Mouse (Mus musculus): ENCODE data around the gene Ssrp1.
A peak's percentile ranks its signal among the peaks of the same experiment; 100 is the strongest.

Ssrp1 gene

DNA sequence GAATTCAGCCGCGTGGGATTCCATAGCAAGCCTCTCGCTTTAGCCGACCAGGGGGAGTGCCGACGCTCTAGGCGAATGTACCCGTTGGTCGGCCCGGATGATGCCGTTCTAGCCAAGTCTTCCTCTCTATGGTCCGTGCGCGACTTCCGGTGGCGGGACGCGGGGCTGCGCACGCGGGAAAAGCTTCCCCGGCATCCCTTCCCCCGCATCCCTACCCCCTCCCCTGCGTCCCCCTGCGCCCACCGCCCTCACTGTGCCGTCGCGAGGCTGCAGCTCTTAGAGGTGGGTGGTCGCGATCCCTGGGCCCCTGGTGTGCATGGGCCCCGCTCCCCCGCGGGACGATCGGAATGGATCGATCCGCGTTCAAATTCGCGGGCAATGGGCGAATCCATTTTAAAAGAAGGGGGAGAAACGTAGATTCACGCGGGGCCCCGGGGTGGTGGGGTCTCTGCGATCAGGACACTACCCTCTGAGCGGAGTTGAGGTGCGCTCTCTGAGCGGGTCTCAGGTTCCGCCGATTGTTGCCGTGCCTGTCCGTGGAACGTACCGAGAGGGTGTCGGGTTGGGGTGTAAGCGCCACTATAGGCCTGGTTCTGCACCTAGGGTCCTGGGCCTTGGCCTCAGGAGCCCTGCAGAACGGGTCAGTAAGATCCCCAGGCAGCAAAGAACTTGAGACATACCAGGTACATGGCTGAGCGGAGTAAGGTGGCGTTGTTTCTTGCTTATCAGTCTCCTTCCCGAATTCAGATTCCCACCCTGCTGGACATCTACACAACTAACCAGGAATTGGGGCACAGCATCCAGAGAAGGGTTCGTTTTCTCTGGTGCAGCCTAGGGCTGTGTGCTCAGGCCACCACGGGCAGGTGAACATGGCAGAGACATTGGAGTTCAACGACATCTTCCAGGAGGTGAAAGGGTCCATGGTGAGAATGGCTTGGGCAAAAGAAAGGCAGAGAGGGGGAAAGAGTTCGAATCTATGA is at the start of gene Ssrp1, which contains the start of gene P2rx3:
Gene Ssrp1 (plus strand): TSS at position 188 of the 980 bp plus-strand sequence.
Gene P2rx3 (minus strand): TSS at position 416 of the 980 bp plus-strand sequence.
- DNase-seq = peak; percentile 92

GRCm38 (mm10) chr2:84987930-84988329 is 49.1 kb upstream of the Ssrp1 start, which contains the start of gene Prg3:
Gene Prg3, plus strand, starts transcription at chr2:84988215.
- no peak for DNase-seq

DNA sequence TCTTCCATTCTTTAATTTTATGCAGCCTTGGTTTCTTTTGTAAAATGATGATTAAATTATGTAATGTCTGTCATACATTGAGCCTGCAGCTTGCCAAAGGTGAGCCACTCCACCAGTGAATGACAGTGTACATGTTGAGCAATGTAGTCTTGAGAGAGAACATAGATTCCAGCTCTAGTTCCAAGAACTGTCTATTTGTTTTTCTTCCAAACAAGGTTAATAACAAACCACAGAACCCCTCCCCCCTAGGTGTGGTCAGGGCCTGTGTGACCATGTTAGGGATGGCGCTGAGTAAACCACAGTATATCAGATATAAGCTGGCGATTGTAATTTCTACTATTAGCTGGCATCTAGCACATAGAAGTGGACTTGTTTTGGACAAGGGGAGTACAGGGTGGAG is 40.7 kb upstream of the Ssrp1 start:
- no peak for DNase-seq

DNA sequence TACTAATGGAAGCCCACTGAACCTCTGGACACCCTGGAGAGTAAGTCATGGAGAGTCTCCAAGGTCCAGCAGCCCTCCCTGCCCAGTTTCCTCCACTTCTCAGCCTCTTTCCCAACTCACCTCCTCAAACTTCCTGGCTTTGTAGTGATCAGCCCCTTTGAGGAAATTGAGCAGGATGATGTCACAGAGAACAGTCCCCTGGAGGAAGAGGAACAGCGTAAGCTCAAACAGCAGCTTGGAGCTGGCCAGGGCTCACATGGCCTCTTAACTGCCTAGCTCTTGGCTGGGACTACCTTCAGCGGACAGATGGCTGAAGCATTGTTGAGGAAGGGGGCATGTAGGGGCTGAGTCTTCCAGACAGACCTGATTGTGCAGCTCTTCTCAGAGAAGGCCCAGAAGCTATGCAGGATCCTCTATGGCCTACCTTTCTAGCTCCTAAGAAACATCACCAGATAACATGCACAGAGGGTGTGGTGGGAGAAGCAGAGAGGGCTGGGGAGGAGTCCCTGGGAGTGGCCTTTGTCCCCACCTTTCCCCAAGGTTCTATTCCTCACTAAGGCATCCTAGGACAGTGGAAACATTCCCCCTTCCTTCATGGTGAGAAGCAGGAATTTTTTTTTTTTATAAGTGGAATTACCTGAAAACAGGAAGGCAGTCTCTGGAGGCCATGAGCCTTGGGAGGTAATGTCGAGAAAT is 37.4 kb upstream of the Ssrp1 start:
- DNase-seq = no peak

DNA sequence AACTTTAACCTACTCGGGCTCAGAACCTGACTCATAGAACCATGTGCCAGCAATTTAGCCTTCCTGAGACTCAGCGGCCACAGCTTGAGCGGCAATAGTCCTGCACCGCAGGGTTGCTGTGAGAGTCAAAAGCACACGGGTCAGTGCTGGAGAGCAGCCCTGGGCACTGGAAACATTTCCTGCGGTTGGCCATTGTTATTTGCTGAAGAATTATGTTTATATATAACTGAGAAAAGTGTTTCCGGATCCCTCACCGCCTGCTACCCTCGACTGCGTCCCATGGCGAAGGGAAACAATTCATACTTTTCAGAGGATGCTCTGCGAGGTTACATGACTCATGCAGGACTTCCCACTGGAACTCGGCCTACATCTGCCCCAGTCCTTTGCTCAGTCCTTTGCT is 35.5 kb upstream of the Ssrp1 start:
- no peak for DNase-seq

GRCm38 (mm10) chr2:85002575-85002974 is 34.5 kb upstream of the Ssrp1 start:
- no peak for DNase-seq

DNA sequence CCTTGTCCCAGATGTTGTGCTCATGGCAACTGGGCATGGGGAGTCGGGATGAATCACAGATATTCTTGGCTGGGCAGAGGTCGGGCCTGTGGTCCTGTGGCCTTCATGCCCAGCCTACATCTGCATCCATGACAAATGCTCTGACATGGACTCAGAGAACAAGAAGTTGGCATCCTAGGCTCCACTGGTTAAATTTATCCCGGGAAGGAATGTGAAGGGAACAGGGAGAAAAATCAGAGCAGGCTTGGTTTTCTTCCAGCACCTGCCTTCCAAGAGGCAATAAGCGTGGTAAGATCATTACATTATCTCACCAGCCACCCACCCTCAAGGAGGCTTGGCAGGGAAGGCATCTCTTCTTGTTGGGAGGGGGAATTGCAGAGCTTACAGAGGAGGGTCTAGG is 32.7 kb upstream of the Ssrp1 start:
- DNase-seq = no peak

- no peak for DNase-seq
Observed at GRCm38 (mm10) chr2:85006600-85006999, 30.4 kb upstream of the Ssrp1 start.

DNA sequence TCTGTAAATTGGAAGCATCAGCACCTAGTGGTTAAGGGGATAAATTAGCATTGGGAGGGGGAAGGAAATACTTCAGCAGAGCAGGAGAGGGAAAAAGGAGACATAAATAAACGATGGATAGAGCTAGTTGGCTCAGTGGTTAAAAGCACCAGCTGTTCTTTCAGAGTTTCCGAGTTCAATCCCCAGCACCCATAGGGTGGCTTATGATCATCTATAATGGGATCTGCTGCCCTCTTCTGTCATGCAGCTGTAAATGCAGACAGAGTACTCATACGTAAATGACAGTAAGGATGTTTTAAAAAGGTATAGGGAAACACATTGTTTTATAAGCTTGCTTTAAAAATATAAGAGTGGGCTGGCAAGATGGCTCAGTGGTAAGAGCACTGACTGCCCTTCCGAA is 29.3 kb upstream of the Ssrp1 start:
- DNase-seq = peak; percentile 25

GRCm38 (mm10) chr2:85009212-85009611 is 27.8 kb upstream of the Ssrp1 start:
- no peak for DNase-seq

DNA sequence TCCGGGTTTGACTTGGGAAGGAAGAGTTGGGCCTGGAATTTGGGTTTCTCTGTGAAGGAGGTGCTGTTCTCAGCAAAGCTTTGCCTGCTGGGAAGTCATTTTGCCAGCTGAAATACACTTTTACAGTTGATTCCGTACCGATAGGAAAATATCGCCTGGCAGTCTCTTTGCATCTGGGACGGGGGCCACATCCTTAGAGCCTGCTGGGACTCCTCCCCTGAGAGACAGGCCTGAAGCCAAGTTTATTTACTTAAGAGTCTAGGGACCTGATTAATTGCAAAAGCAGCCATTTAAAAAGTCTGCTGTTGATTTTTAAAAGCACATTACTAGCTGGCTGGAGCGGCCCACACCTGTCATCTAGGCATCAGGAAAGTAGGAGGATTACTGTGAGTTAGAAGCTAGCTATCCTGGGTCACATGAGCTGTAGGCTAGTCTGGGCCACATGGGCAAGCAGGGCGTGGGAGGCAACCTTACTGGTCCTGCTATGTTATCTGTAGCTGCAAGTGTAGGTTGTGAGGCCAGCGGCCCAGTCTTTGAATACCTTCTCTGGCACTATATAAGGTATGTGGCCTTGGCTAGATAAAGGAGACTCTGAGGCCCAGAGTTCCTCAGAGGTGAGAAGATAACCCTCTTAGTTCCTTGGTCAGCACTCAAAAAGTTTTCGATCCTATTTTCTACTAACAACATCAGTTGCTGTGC is 25.0 kb upstream of the Ssrp1 start:
- no peak for DNase-seq

DNA sequence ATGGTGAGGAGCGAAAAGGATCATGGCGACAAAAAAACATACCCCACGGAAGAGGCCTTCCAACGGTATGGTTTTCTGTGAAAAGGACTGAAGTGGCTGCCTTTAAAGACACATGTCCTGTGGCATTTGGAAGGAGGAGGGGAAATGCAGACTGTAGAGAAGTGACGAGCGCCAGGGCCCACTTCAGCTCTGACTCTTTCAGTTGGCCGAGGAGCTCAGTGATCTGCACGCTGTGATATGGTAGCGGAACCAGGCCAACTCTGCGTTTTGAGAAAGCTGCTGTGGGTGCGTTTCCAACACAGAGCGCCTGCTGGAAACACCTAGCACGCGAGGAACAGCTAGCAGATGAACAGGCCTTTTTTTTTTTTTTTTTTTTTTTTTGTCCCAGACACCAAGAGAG is 24.4 kb upstream of the Ssrp1 start:
- DNase-seq = no peak

DNA sequence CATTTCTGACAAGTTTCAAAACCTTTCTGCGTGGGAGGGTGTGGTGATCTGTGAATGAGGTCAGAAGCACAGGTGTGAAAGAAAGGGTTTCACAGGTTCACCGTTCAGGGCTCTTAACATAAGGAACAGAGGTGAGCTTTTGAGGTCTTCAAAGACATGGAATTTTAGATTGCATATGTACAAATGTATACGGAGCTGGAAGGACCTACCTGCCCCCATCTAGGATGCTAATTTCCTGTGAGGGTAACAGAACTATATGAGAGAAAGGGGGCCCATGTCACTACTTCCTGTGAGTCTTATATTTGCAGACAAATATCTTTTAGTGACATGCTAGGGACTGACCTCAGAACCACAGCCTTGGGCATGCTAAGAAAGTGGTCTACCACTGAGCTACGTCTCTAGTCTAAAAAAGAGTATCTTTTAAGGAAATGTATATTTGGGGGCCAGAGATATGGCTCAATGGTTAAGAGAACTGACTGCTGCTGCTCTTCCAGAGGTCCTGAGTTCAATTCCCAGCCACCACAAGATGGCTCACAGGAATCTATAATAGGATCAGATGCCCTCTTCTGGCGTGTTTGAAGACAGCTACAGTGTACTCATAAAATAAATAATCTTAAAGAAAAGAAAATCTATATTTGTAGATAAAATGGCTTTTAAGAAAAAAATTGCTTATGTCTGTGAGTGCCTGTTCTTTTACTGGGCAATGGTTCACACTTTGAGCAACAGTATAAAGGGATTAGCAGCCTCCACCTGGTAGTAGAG is 23.0 kb upstream of the Ssrp1 start:
- DNase-seq = no peak

GRCm38 (mm10) chr2:85014588-85014982 is 22.4 kb upstream of the Ssrp1 start:
- no peak for DNase-seq

DNA sequence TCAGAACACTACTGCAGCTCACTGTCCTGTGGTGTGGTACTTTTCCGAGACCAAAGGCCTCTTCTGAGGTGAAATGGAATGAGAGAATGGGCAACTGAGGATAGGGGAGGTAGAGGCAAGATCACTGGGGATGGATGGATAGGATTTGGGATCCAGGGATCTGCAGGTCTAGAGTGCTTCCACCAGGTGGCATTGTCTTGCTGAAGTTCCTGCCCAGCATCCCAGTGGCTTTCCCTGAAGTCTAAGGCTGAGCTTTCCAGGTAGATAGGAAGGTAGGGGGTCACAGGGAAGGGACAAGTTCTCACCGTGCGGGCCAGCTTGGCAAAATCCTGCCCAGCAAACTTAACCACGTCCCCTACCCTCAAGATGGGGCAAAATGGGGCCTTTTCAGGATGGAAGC is 15.0 kb upstream of the Ssrp1 start:
- no peak for DNase-seq

DNA sequence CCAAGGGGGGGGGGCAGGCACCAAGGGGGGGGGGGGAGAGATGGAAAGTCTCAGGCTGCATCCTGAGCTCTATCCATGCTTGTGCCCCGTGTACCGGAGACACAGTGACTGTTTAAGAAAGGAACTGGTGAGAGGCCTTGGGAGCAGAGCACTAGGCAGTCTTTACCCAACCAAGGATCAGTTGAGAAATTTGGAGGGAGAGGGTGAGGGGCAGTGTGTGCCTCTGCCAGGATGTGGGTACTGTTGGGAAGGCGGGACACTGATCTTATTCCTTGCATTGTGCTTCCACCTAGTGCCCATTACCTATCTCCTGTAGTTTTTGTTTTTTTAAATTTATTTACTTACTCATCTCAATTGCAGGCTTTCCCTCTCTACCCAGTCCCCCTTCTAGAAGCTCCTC is 10.9 kb upstream of the Ssrp1 start:
- DNase-seq = no peak

GRCm38 (mm10) chr2:85027281-85027680 is 9.8 kb upstream of the Ssrp1 start:
- DNase-seq = no peak

GRCm38 (mm10) chr2:85029897-85030296 is 7.1 kb upstream of the Ssrp1 start:
- DNase-seq = no peak

GRCm38 (mm10) chr2:85030989-85031388 is 6.0 kb upstream of the Ssrp1 start:
- no peak for DNase-seq

GRCm38 (mm10) chr2:85033121-85033520 is 3.9 kb upstream of the Ssrp1 start:
- DNase-seq = no peak

DNA sequence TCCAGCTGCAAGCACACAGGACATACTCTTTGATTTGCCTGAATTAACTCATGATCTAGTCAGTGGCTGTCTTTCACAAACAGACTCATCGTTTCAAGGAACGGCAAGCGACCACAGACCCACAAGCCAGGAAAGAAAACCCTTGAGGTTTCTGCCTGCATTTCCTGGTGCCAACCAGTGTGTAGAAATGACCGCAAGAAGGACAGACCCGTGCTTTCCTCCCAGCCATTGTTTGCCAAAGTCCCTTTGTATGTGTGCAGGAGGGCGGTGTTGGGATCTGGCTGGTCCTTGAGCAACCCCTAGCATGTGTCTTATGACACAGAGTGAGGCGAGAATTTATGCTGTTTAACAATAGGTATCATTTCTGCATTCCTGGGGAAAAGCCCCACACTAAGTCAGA is 2.9 kb upstream of the Ssrp1 start:
- DNase-seq = no peak

DNA sequence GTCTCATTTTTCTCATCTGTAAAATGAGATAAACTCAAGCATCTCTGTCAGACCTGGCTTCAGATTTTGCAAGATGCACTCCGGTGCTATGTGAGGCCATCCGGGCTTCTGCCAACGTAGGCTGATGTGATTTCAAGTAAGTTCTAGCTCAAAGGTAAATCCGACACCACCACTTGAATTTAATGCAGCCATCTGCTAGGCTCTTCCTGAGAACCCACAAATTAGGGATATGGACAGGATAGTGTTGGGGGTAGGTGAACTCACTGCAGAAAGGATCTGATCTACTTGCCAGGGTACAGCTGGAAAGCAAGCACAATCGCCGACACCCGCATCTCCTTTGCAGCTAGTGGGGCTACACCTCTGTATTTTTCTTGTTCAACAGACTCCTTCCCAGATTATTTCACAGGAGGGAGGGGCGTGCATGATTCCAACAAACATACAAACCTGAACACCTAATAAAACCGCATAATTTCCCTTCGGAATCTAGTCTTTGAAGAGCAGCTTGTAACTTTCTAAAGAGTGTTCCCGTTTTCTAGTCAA is 457 bp upstream of the Ssrp1 start:
- DNase-seq = no peak

Data from thymus, postnatal 4 days (tissue).